Mouse (Mus musculus) lung, adult 2 months (tissue): Measurements from ENCODE around the gene Mroh2a. TPM values are rescaled to one million over a fixed set of nuclear protein-coding genes. Genes with fewer than 3 reads are reported as not detected.

Experiments used
- DNase-seq: peaks from one replicate; pipeline ENCODE4 v3.0.0; 2022
- H3K4me1 ChIP-seq: fragments of 200-500 bp; 2 replicates; pipeline ENCODE4 v1.6.1; 2011; ENCODE audit warnings: low read length; ENCODE audit not compliant: control insufficient read depth, insufficient read depth
- H3K4me3 ChIP-seq: fragments of 200-500 bp; replicated peaks from 2 replicates; pipeline ENCODE3; 2011; ENCODE audit warnings: low read depth, mild to moderate bottlenecking, control low read depth, low read length; ENCODE audit errors: extremely low read depth
- CTCF ChIP-seq: fragments of 200-500 bp; IDR thresholded peaks from 2 replicates; pipeline ENCODE4 v1.5.1; 2011; ENCODE audit warnings: mild to moderate bottlenecking, low read length, control low read depth; ENCODE audit not compliant: insufficient read depth
- POLR2A ChIP-seq: fragments of 200-500 bp; IDR thresholded peaks from 2 replicates; pipeline ENCODE4 v1.6.1; 2011; ENCODE audit warnings: low read depth, mild to moderate bottlenecking, control low read depth, low read length, borderline replicate concordance; ENCODE audit errors: extremely low read depth
- WGBS: fragments of 180-500 bp; shearing (Covaris S2); methylation state at CpG from one replicate; pipeline ENCODE4 v1.1.7; 2018; 5-methylcytosine and 5-hydroxymethylcytosine counted together
- polyA plus RNA-seq: library from polyadenylated mRNA; depleted of rRNA; stranded (reverse); fragments of >200 nt; gene quantifications from 2 replicates; pipeline ENCODE4 v1.2.3, GENCODE M21; 2012

Gene Mroh2a
- polyA plus RNA-seq, 1 experiment = 0.20 TPM

- 65% methylated on average over 14 of the region's 14 CpGs for WGBS
- no peak overlapping the region for H3K4me3 ChIP-seq
- DNase-seq = no peak
Measured at GRCm38 (mm10) chr1:88233421-88234247, 6.8 kb downstream of the Mroh2a start.

GRCm38 (mm10) chr1:88234248-88234610 is 7.4 kb downstream of the Mroh2a start:
- WGBS = 58% methylated on average over 4 of the region's 4 CpGs
- H3K4me3 ChIP-seq = no peak overlapping the region
- no peaks in the 10 kb centered on the region for H3K4me1 ChIP-seq
- no peak for DNase-seq
- TF ChIP-seq CTCF = no peak
- TF ChIP-seq POLR2A = no peak

More at GRCm38 (mm10) chr1:88233421-88234247, 6.8 kb downstream of the Mroh2a start:
- no peak for TF ChIP-seq POLR2A
- no peak for TF ChIP-seq CTCF
- H3K4me1 ChIP-seq = no peaks in the 10 kb centered on the region

- Histone ChIP-seq H3K4me3 (no peak overlapping the region), H3K4me1 (no peaks in the 10 kb centered on the region)
- 37% methylated on average over 5 of the region's 5 CpGs for WGBS
- TF ChIP-seq POLR2A (no peak), CTCF (no peak)
- no peak for DNase-seq
Measured at GRCm38 (mm10) chr1:88234646-88235045, 7.9 kb downstream of the Mroh2a start.

GRCm38 (mm10) chr1:88235046-88235893 is 8.5 kb downstream of the Mroh2a start:
- no peak for DNase-seq
- WGBS = 61% methylated on average over 11 of the region's 11 CpGs
- no peak overlapping the region for H3K4me3 ChIP-seq
- TF ChIP-seq CTCF = no peak
- no peak for TF ChIP-seq POLR2A
- H3K4me1 ChIP-seq = no peaks in the 10 kb centered on the region

- 49% methylated on average over 4 of the region's 4 CpGs for WGBS
- no peak for TF ChIP-seq POLR2A
- TF ChIP-seq CTCF = no peak
- Histone ChIP-seq H3K4me3 (no peak overlapping the region), H3K4me1 (no peaks in the 10 kb centered on the region)
- no peak for DNase-seq
Measured at GRCm38 (mm10) chr1:88235894-88236415, 9.2 kb downstream of the Mroh2a start.

- 69% methylated on average over 5 of the region's 5 CpGs for WGBS
- no peak for DNase-seq
- no peaks in the 10 kb centered on the region for H3K4me1 ChIP-seq
- H3K4me3 ChIP-seq = no peak overlapping the region
- TF ChIP-seq CTCF (no peak), POLR2A (no peak)
Measured at GRCm38 (mm10) chr1:88237311-88237710, 10.5 kb downstream of the Mroh2a start.

GRCm38 (mm10) chr1:88238771-88239170 is 12.0 kb downstream of the Mroh2a start:
- TF ChIP-seq CTCF (no peak), POLR2A (no peak)
- 71% methylated on average over 6 of the region's 6 CpGs for WGBS
- H3K4me1 ChIP-seq = no peaks in the 10 kb centered on the region
- DNase-seq = no peak
- H3K4me3 ChIP-seq = no peak overlapping the region

GRCm38 (mm10) chr1:88240072-88240471 is 13.3 kb downstream of the Mroh2a start:
- no peak for DNase-seq
- Histone ChIP-seq H3K4me3 (no peak overlapping the region), H3K4me1 (no peaks in the 10 kb centered on the region)
- 67% methylated on average over 5 of the region's 5 CpGs for WGBS
- no peak for TF ChIP-seq POLR2A

GRCm38 (mm10) chr1:88240579-88240978 is 13.8 kb downstream of the Mroh2a start:
- DNase-seq = no peak
- TF ChIP-seq POLR2A = no peak
- no peak for TF ChIP-seq CTCF
- H3K4me1 ChIP-seq = no peaks in the 10 kb centered on the region
- WGBS = 63% methylated on average over 4 of the region's 4 CpGs
- no peak overlapping the region for H3K4me3 ChIP-seq

GRCm38 (mm10) chr1:88243861-88244260 is 17.1 kb downstream of the Mroh2a start:
- 62% methylated on average over 5 of the region's 5 CpGs for WGBS
- Histone ChIP-seq H3K4me1 (no peaks in the 10 kb centered on the region), H3K4me3 (no peak overlapping the region)
- TF ChIP-seq POLR2A (no peak), CTCF (no peak)
- no peak for DNase-seq
